ENCODE assay signal across 8 mouse cellular contexts in the genomic region with DNA sequence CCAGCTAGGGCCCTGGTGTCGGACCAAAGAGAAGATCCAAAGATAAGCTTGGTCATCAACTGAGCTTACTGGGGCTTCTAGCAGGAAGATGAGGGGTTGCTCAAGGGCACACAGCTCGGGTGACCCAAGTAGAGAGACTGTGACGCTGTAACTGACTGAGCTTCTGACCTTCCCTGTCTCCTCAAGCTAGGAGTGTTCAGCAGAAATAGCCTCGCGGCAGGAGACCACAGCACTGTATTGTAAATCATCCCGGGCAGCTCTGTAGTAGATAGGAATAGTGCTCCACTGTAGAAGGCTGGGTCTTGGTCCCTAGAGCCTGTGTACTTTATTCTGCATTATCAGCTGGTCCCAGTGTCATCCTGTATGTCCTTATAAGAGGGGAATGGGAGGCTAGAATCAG.
"Had no signal": no experiment of that assay in that cellular context is flagged by ENCODE, and none has a peak within 500 bp of the region (broad histone marks: within the 10 kb centered on the region; RNA-seq: fewer than 3 reads in every experiment).

No protein-coding gene starts in this region.

- DNase-seq: liver, postnatal 0 days; lung, adult 2 months; lung, postnatal 14 days; lung, postnatal 36 days; right cerebral cortex, postnatal 14 days; thymus, adult 2 months; thymus, postnatal 25 days; thymus, postnatal 4 days had no signal
